Mouse (Mus musculus): ENCODE measurements at regions not wholly inside any gene's neighbourhood (a gene's known extent, or its start where the extent isn't known, plus 50 kb on each side); places are given as distances from the start of the nearest gene placed in this dataset.

- no peak for DNase-seq (ENCODE audit: extremely low spot score, low read depth, low spot score)
These were observed 471.4 kb upstream of the Map3k7 start for GRCm38 (mm10) chr4:31492535-31492934.

DNA sequence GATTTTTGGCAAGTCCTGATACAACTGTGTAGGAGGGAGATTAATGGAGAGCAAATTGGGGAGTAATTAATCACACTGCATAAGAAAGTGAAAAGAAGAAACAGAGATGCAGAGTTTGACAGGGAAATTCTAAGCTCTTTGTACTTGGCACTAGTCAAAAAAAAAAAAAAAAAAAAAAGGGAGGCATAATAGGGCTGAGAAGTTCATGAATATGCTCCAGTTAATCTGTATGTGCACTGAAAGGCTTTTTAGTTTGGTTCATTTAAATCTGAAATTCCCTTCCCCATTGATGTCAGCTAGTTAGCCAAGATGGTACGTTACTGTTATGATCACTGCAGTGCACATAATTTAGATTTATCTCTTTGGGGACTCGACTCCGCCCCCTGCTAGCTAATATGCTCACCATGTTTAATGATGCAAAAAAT, 470.8 kb upstream of the Map3k7 start:
- no peak for DNase-seq (ENCODE audit: extremely low spot score, low read depth, low spot score)

DNA sequence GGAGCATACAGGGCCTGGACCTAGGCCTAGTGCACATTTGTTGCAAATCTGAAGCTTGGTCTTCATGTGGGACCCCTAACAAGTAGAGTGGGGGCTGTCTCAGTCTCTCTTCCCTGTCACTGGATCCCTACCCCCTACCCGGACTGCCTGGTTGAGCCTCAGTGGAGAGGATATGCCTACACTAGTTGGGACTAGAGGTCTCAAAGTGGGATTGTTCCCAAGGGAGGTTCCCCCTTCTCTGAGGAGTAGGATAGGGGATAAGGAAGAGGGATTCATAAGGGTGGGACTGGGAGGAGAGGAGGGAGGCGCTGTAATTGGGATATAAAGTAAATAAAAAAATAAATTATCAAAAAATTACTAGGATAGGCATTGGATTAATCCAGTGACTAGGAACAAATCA, 464.0 kb upstream of the Map3k7 start:
- DNase-seq (ENCODE audit: extremely low spot score, low read depth, low spot score) = no peak

- DNase-seq (ENCODE audit: extremely low spot score, low read depth, low spot score) = no peak
These were observed 463.5 kb upstream of the Map3k7 start for GRCm38 (mm10) chr4:31500432-31500831.

- no peak for DNase-seq (ENCODE audit: extremely low spot score, low read depth, low spot score)
These were observed 438.2 kb upstream of the Map3k7 start for GRCm38 (mm10) chr4:31525638-31526207.

- DNase-seq (ENCODE audit: extremely low spot score, low read depth, low spot score) = no peak
These were observed 427.1 kb upstream of the Map3k7 start for GRCm38 (mm10) chr4:31536811-31537210.

GRCm38 (mm10) chr4:31553780-31554394, 410.0 kb upstream of the Map3k7 start:
- no peak for DNase-seq (ENCODE audit: extremely low spot score, low read depth, low spot score)

DNA sequence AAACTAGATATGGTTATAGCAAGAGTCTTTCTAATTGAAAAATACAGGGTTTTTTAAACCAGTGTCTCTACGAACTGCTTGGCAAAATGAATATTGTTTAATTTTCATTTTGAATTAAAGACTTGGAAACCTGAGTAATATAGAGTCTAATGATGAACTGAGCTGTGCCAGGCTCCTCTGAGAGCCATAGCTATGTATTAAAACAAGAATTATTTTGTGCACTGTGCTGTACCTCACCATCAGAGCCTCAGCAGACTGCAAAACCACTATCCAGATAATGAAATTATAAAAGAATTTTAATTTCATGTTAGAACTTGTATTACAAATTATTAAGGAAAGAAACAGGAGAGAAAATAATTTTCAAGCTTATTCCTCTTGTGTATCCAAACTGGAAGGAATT, 408.8 kb upstream of the Map3k7 start:
- DNase-seq (ENCODE audit: extremely low spot score, low read depth, low spot score) = no peak

GRCm38 (mm10) chr4:31557261-31557660, 406.6 kb upstream of the Map3k7 start:
- no peak for DNase-seq (ENCODE audit: extremely low spot score, low read depth, low spot score)

DNA sequence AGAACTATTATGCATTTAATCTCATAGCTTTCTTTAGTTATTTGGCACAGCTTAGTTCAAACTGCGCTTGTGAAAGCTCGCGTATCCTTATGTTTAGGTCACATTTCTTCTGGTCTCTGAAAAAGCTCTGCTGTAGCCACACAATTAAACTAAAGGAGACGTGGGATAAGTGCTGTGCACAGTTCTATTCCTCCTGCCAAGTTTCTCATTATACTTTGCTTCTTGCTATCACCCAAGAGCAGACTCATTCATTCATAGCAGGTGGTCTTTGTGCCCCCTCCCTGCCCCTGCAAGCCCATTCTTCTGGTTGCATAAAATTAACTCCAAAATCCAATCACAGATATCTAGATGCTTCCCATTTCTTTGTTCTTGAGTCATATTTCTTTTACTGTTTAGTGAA, 403.6 kb upstream of the Map3k7 start:
- DNase-seq (ENCODE audit: extremely low spot score, low read depth, low spot score) = no peak

- DNase-seq (ENCODE audit: extremely low spot score, low read depth, low spot score) = no peak
These were observed 402.7 kb upstream of the Map3k7 start for GRCm38 (mm10) chr4:31561183-31561582.

DNA sequence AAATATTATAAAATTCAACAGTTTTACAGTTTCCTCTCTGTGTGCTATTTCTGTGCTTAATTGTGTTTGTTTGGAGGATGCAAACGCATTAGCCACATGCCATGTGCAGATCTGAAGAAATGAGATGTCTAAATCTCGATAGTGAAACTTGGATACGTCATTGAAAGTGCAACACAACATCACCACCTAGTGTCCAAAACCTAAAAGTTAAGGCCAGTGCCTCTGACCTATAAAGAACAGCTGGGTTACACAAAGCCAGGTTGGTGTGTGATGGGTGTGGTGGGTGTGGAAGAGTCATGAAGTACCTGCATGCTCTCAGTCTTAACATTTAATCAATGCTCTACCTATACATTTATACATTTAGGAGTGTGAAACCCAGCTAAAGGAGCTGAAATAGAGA, 402.1 kb upstream of the Map3k7 start:
- no peak for DNase-seq (ENCODE audit: extremely low spot score, low read depth, low spot score)

GRCm38 (mm10) chr4:31566158-31566557, 397.7 kb upstream of the Map3k7 start:
- DNase-seq (ENCODE audit: extremely low spot score, low read depth, low spot score) = no peak

DNA sequence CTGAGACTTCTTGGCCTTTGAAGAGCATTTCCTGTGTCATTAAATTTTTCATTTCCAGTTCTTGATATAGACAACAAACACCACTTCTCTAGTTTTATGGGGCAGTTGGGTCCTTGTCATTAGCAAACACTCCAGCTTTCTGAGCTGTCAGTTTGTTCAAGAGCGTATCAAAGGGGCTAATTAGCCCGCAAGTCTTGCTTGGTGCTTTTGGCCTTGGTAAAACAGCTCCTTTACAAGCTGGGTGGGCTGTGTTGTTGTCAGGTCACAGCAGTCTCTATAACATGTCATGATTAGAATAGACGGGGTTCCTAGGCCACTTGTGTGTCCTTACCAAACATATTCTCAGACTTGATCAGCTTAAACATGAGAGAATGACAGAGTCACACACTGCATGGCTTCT, 397.1 kb upstream of the Map3k7 start:
- no peak for DNase-seq (ENCODE audit: extremely low spot score, low read depth, low spot score)

DNA sequence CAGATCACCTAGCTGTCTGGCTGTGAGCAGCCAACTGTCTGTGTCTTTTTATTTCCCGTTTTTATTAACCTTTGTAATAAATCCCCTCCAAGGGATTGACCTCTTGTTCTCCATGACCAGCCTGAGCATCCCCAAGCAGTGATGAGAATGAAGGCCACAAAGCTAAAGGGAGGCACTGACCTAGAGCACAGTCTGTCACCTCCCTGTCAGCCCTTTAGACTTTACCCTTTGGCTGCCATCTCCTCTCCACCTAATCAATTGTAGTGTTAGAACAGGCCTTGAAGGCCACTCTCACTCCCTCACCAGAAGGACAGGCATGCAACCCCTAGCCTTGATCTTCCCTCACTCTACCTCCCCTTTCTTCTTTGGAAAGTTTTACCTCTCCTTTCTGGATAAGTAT, 394.2 kb upstream of the Map3k7 start:
- DNase-seq (ENCODE audit: extremely low spot score, low read depth, low spot score) = no peak

DNA sequence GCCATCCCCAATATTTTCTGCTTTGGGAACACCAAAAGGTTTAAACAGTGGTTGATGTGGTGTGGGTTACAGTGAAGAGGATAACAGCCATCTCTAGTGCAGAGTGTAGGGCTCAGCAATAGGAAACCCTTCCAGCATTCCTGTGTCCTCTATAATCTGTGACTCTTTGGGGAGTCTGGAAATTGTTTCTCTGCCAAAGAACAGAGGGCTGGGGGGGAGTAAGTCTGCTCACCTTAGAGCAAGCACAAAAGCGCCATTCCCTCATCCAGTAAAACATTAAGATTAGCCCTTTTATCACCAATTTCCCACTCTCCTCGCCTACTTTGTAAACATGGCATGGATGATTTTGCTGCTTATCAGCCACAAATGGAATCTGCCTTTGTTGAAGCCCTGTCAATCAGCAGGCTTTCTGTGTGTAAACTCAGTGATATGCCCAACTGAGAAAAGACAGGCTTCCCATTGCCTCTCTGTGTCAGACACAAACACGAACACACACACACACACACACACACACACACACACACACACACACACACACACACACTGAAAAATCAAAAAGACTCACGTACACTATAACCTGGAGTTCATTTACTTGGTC, 386.8 kb upstream of the Map3k7 start:
- DNase-seq (ENCODE audit: extremely low spot score, low read depth, low spot score) = no peak

- DNase-seq (ENCODE audit: extremely low spot score, low read depth, low spot score) = no peak
These were observed 380.4 kb upstream of the Map3k7 start for GRCm38 (mm10) chr4:31583495-31583894.

GRCm38 (mm10) chr4:31584171-31584570, 379.7 kb upstream of the Map3k7 start:
- DNase-seq (ENCODE audit: extremely low spot score, low read depth, low spot score) = no peak

GRCm38 (mm10) chr4:31594089-31594488, 369.8 kb upstream of the Map3k7 start:
- no peak for DNase-seq (ENCODE audit: extremely low spot score, low read depth, low spot score)

DNA sequence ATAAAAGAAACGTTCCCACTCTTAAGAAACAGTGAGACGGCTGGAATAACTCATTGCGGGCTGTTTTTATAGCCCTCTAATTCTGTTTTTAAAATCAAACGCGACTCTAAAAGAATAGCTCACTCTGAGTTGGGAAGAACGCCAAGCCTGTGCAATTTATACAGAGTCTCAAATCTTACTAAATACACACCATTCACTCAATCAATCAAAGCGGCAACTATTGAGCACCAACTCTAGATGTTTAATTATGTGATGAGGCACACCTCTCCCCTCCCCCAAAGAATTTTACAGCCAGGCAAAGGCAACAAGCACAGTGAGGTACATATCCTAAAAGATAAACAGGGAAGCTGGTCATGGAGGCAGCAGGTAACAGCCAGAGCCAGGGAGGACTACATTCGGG, 362.4 kb upstream of the Map3k7 start:
- no peak for DNase-seq (ENCODE audit: extremely low spot score, low read depth, low spot score)

DNA sequence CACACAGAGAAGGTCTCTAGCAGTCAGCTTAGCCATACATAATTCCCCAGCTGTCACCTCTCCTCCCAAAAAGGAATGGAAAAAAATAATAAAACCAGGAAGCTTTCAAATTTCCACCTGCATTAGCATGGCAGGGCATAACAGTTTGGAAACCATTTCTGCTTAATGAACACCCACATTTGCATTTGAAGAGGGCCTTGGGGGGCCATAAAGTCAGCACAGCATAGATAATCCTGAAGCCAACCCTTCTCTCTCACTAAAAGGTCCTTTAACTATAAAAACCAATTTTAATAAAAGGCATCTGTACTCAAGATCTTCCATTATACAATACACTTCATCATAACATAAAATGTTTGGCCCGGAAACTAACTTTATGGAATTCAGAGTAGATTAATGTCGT, 360.1 kb upstream of the Map3k7 start:
- no peak for DNase-seq (ENCODE audit: extremely low spot score, low read depth, low spot score)

- no peak for DNase-seq (ENCODE audit: extremely low spot score, low read depth, low spot score)
These were observed 355.1 kb upstream of the Map3k7 start for GRCm38 (mm10) chr4:31608811-31609210.

DNA sequence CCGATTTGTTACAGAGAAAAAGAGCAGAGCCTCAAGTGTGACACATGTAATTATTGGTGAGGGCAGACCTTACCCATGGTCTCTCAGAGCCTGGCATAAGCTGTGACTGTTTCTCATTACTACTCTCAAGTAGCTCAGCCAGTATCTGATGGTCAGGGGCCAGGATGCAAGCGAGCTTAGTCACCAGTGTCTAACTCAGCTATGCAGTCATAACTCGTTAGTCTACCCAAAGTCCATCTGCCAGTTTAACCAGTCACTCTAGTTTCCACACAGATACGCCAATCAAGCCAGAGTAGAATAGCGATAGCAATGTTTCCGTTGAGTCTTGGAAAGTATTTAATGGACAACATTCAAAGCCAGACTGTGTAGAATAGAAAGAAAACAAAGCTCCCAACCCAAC, 354.3 kb upstream of the Map3k7 start:
- no peak for DNase-seq (ENCODE audit: extremely low spot score, low read depth, low spot score)
